Mouse (Mus musculus): ENCODE data around the gene Scp2.

The Scp2 gene

DNA sequence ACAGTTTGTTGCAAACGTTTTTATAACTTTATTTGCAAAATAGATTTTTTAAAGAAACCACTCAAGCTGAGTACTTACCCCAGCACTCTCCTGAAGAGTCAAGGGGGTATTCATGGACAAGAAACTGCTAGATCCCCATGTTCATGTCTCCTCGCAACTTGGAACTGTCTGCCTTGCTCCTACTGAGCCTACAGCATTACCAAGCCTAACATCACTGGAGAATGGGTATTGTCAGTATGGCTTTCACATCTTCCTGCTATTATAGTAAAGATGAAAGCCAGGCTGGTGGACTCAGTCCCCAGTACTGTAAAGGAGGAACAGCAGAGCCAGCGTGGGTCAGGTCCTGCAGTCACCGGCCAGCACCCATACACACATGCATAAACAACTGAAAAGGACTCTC, 48.5 kb downstream of the Scp2 start, which contains the start of gene Podn:
Gene Podn (minus strand): TSS at position 101 of the 400 bp plus-strand sequence.
- DNase-seq (ENCODE audit: low read depth) = no peak

DNA sequence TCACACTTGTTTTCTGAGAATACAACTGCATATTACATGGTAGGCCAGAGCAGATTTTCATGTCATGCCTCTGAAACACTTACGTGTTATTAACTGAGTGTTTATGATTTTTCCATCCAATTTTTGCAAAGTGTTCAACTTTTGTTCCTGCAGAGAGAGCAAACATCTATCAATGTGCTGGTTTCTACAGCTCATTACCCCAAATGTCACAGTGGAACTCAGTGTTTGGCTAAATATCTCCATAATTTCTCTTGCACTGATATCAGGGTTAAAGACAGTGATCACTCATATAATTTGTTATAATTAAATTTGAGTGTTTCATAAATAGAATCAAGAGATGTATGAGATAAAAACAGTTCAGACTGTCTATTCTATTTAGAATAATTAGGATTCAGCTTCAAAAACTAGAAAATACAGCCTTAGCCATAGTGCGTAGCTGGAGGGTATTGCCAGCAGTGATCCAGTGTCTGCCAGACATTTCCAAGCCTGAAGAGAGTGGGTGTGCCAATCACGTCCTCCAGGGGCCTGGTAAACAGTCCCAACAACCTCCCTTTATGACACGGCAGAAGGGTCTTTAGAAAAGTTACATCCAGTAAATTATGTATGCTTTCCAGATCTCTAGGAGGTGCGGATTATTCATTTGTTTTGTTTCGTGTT, 51.9 kb downstream of the Scp2 start:
- DNase-seq (ENCODE audit: low read depth) = no peak

DNA sequence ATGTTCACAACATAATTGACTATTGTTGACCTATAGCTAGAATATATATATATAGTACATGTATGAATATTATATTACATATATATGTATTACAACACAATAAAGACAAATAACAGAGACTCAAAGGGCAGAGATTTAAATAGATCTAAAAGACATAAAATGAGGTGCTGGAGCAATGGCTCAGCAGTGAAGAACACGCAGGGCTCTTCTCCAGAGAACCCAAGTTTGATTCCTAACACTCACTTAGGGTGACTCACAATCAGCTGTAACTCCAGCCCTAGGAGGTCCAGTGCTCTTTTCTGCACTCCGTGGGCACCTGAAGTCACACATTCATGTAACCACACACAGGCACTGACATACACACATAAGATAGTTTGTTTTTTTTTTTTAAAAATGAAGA, 60.8 kb downstream of the Scp2 start:
- DNase-seq (ENCODE audit: low read depth) = no peak

DNA sequence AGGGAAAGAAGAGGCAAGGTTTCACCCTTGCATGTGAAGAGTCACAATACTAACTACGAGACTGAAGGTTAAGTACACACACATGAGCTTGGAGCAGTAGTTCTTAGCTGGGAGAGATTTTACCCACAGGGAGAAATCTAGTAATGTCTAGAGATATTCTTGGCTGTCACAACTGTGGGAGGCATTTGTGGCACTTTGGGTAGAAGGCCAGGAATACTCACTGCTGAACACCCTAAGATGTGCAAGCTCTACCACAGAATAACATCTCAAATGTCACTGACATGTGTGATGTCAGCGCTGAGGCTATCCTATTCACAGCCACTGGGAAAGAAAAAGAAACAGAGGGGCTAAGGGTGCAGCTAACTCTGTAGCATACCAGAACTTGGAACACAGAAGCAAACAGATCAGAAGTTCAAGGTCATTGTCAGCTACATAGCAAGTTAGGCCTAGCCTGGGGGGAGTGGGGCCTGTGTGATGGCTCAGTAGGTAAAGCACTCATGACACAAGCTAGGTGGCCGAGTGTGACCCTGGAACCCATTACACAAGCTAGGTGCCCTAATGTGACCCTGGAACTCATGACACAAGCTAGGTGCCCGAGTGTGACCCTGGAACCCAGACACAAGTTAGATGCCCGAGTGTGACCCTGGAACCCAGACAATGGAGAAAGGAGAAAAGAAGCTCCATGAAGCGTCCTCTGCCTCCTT, 61.6 kb downstream of the Scp2 start:
- DNase-seq (ENCODE audit: low read depth) = no peak

DNA sequence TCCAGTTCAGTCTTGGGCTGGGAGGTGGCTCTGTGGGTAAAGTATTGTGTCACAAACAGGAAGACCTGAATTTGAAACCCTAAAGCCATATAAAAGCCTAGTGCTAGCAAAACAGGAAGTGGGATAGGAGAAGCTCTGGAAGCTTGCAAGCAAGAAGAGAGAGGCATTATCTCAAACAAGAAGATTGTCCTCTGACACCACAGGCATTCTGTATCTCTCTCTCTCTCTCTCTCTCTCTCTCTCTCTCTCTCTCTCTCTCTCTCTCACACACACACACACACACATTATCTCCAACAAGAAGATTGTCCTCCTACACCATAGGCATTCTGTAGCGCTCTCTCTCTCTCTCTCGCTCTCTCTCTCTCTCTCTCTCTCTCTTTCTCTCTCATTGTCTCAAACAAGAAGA, 62.4 kb downstream of the Scp2 start:
- DNase-seq (ENCODE audit: low read depth) = no peak

DNA sequence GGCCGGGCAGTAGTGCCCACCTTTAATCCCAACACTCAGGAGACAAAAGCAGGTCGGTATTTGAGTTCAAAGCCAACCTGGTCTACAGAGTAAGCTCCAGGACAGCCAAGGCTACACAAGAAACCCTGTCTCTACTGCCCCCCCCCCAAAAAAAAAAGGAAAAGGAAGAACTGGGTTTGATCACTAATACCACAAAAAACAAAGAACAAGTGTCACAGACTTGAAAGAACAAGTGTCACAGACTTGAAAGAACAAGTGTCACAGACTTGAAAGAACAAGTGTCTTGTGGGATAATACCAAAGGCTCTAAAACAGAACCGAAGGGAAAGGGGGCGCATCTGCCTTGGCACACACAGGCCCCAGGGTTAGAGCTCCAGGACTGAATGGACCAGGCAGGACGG, 63.9 kb downstream of the Scp2 start:
- no peak for DNase-seq (ENCODE audit: low read depth)

DNA sequence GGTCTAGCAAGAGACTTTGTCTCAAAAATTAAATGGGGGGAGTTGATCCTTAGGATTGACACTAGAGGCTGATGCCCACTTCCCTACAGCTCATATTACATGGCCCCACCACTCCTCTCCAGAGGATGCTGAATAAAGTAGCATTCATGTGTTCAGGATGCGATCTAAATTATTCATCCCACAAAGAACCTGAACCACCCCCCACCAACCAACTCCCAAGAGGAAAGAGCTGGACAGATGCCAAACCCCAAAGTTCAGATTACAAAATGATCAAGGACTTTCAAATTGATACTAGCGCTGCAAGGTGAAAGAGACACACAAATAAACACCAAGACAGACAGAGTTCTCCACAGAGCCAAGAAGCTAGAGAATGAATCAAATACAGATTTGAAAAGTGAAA, 65.0 kb downstream of the Scp2 start:
- DNase-seq (ENCODE audit: low read depth) = peak; percentile 86

DNA sequence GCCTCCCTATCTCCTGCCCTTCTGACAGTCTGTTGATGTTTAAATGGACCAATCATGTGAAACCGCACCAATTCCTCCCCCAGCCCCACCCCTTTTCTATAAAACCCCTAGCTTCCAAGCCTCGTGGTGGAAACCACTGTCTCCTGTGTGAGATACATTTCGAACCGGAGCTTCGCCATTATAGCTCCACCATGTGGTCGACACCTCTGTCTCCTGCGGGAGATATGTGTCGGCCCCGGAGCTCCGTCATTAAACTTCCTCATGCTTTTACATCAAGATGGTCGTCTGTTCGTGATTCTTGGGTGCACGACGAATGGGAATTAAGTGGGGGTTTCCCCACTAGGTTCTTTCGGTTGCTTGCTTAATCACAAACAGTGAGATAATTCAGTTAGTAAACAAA, 65.6 kb downstream of the Scp2 start:
- peak; percentile 26 for DNase-seq (ENCODE audit: low read depth)

DNA sequence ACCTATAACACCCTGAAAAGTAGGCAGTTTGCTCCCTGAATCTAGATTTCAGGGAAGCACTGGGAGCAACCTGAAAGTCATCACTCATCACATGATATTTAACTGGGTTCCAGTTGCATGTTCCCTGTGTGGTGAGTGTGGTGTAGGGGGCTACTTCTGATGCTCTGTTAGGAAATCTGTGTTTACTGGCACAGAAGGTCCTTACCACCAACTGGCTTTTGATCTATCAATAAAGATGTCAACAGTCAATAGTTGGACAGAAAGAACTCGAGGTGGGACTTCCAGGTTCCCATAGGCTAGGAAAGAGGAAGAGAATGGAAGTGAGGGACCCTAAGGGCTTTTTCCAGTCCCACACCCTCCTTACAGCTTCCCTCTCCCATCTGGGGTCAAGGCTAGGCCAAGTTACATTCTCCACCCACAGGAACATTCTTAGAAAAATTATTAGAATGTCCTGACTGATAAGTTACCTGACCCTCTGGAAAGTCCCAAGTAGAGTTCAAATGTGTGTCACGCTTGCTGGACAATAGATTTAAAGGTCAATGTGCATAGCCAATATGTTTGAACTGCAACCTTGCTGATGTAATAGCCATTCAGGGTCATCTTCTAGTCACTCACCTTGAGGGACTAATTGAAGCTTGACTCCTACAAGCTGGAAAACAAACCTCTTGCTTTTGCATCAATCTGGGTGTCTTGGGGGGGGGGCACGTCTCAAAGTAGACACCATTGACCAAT, 67.4 kb downstream of the Scp2 start:
- DNase-seq (ENCODE audit: low read depth) = no peak

DNA sequence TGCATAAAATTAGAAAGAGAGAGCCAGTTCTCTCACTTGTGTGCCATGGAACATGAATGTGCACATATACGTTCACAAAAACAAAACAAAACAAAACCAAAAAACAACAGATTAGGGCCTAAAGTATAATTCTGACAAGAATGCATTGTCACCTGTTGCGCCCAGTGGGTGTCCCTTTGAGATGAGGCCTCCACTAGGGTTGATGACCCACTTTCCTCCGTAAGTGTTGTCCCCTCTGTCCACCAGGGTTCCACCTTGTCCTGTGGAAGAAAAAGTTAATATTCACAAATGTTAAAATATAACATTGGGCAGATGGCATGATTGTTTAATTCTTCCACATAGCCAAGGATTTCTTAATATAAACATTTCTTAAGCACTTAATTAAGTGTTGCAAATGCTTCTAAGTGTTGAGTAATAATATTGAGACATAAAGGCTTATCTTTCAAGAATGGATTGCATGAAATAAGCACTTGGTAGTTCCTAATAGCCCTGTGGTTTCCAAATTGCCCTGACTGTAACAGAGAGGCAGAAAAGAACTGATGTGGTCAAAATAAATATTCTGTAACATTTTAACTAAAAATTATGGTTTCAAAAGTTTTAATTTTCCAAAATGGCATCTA, 70.5 kb downstream of the Scp2 start:
- no peak for DNase-seq (ENCODE audit: low read depth)

DNA sequence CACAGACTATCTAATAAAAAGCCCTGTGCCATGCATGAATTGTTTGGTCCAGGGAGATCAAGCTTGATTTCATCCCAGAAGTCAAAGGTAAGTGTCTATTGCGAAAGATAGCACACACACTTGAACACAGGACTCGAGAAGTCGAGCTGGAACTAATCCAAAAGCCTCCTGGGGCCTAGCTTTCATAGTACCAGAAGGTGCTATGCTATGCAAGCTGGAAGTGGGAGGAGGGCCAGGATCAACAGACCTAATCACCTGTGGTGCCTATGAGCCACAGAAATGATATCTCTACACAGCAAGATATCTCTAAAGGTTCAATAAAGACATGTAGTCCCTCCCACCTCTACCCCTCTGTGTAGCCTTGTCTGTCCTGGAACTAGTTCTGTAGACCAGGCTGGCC, 72.7 kb downstream of the Scp2 start:
- DNase-seq (ENCODE audit: low read depth) = no peak

DNA sequence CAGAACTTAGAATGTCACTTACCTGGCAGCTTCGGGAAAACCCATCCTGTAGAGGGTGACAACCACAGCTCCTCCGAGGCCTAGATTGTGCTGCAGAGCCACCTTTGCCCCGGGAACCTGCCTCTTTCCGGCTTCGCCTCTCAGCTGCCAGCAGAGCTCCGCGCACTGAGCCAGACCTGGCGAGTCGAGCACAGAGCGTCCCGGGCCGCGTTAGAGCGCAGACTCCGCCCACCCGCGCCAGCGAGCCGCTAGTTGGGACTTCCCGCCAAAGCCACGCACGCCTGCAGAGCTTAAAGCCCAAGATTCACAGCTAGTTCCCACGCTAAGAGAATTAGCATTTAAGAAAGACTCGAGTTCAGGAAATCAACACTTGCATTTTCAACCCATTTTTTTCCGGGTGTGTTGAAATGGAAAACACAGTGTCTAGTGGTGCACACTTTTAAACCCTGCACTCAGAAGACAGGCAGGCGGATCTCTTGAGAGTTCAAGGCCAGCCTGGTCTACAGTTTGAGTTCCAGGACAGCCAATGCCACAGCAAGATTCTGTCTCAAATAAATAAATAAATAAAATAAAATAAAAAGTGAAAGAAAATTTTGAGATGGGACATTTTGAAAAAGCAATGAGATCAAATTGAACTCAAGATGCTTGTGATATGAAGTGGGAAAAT, 73.4 kb downstream of the Scp2 start:
- peak; percentile 96 for DNase-seq (ENCODE audit: low read depth)

DNA sequence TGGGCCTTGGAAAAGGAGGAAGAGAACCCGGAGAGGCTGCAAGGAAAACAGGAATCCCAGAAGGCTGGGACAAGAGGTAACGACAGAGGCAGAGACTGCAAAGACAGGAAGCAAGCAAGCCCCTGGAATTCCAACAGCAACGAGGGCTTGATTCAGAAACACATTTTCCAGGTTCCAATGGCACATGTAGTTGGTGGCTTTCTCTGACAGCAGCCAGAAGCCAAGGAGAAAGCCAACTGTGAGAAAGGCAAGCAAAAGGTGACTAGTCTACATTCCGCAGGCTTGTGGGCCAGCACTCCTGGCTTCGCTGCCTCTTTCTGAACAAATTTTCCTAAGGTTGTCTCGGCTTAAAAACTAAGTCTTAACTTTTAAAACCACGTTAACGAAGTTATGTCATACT, 74.1 kb downstream of the Scp2 start:
- peak; percentile 33 for DNase-seq (ENCODE audit: low read depth)

DNA sequence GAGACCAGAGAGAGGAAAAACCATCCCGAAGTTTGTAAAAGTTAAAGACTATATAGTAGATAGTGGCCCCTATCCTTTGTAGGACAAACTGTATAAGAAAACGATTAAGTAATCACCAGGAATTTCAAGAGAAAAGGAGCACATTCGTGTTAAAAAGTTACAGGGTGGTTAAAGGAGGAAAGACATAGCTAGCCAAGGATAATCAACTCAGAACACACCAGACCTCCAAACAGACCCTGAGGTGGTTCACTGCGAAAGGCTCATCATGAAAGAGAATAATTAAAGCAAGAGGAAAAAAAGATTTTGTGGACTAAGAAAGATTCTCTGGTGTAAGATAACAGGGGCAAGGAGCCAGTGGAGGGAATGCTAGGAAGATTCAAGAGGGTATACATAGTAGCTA, 74.5 kb downstream of the Scp2 start:
- DNase-seq (ENCODE audit: low read depth) = no peak

DNA sequence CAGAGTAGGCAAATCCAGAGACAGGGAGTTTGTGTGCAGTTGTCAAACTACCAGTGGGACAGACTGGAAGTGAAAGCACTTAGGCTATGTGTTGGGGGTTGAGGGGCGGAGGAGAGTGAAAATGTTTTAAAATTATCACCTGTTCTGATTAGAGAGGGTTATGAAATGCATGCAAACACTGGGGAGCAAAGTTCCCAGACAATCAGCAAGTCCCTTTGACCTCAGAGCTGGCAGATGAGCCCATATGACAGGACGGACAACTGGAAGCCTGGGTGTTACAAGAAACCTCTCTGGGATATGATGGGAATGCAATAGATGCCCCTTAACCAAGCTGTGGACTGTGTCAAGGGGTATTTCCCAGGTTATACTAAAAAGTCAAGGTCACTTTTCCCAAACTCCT, 76.7 kb downstream of the Scp2 start:
- no peak for DNase-seq (ENCODE audit: low read depth)

DNA sequence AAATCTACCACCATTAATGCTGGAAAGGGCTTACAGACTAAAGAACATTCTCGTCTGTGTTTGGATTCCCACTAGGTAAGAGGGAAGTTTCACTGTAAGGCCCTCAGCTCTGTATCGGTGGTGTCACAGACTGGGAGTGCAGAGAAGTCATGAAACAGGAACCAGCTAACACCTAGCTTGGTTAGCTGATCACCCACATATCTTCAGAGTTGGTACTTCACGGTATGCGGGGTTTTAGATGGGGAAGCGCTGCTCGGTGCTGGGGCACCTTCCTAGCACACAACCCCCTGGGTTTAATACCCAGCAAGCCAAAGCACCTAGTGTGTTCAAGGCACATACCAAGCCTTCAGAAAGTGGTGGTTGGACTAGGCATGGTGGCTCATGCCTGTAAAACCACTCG, 77.5 kb downstream of the Scp2 start:
- DNase-seq (ENCODE audit: low read depth) = no peak

DNA sequence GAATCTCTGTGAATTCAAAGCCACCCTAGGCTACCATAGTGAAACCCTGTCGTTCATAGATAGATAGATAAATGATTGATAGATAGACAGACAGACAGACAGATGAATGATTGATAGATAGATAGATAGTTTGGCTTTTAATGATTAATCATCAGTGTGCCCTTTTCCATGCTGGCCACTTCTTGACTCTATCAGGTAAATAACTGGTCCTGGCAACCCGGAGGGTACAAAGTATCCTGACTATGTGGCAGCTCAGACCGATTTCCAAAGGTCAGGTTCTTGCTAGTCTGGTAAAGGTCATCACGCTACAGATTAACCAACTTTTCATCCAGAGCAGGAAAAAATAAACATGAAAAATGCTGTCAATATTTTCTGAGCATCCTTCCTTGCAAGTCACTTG, 78.2 kb downstream of the Scp2 start:
- no peak for DNase-seq (ENCODE audit: low read depth)

DNA sequence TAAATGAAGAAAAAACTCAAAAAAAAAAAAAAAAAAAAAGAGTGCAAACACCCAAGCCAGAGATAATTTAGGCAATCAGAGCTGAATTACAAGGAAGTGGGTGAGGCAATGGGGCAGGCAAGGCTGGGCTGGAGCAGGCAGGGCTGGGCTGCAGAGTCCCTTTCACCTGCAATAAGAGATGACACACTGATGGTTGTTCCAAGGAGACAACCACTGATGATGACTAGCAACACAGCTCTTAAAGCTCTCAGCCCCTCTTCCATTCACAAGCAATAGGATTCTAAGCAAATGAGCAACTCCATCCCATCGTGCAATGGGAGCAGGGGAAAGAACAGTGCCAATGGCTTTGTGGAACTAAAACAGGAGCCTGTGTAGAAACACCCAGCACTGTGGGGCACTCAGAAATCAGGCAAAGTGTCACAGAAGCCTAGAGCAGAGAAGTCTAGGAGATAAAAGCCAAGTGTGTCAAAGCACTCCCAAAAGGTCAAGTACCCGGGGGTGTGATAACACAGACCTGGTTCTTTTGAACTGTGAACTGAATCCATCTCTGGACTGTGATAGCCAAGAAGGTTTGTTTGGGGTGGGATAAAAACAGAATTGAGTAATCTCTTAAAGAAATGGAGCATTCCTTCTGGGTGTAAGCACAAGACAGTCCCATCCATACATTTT, 79.5 kb downstream of the Scp2 start:
- no peak for DNase-seq (ENCODE audit: low read depth)

DNA sequence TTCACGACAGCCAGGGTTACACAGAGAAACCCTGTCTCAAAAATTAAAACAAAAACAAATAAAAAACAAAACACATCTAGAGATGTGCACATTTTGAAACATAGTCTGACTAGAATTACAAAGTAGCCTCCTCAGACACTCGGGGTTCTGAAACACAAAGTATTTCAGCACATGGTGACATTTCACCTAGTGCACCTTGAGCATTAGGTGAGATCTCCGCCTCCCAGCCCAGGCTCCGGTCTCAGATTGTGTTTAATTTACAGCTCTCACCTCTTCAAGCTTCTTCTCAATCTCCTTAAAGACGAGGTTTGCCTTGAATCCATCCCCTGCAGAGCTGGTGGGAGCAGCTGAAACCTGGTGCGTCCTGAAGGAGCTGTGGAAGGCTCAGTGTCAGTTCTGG, 81.2 kb downstream of the Scp2 start:
- no peak for DNase-seq (ENCODE audit: low read depth)

DNA sequence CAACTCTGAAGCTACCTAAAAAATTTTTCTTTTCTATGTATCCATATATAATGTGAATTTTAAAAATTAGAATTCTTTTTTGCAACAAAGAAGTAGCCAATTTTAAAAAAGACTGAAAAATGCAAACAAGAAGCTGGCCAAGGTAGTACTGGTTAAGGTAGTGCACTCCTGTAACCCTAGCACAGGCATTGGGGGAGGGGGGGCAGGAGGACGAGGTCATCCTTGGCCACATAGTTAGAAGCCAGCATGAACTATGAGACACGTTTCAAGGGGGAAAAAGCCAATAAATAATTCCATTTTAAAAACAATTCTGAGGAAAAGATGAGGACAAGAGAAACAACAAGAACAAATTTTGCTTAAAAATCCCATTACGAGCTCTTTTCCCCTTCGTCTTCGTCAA, 82.3 kb downstream of the Scp2 start:
- DNase-seq (ENCODE audit: low read depth) = no peak

DNA sequence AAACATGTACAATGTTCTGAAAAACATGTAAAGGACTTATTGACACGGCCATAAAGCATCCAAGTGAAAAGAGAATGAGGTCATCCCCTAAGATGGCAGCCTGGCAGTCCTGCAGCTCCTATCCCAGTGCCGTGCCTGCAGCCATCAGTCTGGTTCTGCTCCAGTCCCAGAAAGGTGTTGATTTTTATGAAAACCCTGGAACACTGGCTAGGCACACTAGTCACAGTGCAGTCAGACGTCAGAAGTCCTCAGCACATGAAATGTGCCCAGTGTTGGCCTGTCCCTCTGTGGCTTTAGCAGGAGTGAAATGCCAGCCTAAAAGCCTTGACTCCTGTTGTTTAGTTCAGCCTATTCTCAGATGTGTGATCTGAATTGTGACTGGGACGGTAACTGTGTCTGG, 84.0 kb downstream of the Scp2 start:
- no peak for DNase-seq (ENCODE audit: low read depth)

All from NIH3T3 (cell line).